Mouse (Mus musculus) layer of hippocampus, postnatal 25 days (tissue): ENCODE measurements around the gene Ptprb. TPM values are rescaled to one million over a fixed set of nuclear protein-coding genes. Genes with fewer than 3 reads are reported as not detected.

Source experiments
- DNase-seq, 2 experiments: peaks; one replicate each; pipeline ENCODE4 v3.0.0; 2022; ENCODE audit warnings: mixed read lengths in 2 of 2, low spot score in 1 of 2; ENCODE audit errors: extremely low spot score in 1 of 2
- total RNA-seq, 2 experiments: library from RNA; stranded (reverse); gene quantifications; 2 replicates each; pipeline ENCODE4 v1.2.3; 2021

Ptprb gene
- total RNA-seq, 2 experiments from 2014 or later = 15.5 to 19.9 TPM

- no peak for DNase-seq
These were observed 89.4 kb downstream of the Ptprb start for GRCm38 (mm10) chr10:116364759-116365158.

DNA sequence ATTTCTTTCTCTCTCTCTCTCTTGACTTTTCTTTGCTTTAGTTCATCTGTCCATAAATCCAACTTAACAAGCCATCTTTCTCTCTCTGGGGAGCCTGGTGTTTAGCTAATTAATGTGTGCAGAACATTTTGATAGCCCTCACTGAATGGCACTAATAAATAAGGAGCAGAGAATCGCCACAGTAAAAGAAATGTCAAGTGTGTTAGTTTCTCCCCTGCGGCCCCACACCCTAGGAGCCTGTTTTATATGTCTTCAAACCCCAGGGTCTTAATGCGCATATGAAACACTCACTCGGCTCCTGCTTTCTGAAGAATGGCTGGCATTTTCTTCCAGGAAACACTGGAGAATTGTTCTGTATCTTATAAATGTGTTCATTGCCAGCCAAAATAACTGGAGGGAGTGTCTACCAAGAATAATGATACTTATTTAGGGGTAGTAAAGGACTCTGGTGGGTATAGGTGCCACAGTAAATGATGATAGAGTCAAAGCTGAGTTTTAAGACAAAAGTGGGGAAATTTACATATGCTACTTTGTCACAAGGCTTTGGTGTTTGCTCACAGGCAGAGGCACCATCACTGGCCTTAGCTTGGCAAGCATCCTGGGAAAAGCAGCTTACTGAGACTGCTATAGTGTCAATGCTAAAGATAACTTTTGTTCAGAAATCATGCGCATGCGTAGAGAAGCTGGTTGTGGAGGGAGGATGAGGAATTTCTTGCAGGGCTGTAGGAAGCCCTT lies 95.8 kb downstream of the Ptprb start:
- DNase-seq = no peak

GRCm38 (mm10) chr10:116374111-116374510 lies 98.8 kb downstream of the Ptprb start:
- DNase-seq = no peak

DNA sequence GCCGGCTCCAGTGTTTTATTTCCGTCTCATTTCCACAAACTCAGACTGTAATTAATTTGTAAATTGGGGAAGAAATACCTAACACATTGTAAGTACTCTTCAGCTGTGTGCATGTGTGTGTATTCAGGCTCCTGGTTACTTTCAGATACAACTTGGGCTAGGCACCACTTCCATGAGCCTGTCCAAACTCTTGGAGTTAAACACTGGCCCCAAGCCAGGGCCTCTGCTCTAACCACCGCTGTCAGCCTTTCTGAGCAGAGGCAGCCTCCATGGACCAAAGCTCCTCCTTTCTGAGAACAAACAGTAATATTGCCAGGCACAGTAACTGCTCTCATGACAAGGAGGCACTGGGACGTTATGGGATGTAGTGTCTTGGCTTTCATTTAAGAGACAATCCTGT lies 101.5 kb downstream of the Ptprb start:
- no peak for DNase-seq

DNA sequence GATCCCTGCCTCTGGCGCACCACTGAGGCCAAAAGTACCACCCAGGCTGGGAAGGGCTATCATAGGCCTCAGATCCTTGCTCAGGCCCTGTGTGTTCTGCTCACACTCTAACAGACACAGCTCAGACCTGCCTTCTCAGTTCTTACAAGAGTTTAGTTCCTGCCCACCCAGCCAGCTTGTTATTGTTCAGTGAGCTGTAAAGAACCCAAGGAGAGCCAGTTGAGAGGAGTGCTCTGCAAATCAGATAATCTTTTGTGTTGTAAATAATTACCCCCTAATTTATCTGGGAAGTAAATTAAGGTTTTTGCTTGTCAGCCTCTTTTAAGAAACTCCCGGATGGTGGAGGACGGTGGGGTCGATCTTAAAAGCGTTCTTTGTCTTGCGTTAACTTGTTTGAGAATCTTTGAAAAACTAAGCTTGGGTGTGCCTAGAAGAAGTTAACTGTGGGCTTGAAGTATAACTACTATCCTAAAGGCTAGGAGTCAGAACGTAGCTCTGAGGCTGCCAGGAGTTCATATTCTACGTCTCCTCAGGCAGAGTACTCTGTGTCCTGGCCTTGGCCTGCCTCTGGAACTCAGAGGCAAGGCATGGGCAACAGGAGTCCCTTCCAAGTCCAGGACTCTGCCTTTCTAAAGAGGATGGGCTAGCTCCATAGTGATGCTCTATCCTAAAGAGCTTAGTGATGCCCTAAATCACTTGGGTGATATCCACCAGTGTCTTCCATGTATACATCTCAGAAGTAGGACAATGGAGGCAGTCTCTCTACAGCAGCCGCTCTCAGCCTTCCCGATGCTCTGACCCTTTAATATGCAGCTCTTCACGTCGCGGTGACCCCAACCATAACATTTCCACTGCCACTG lies 107.7 kb downstream of the Ptprb start:
- no peak for DNase-seq

- no peak for DNase-seq
These were observed 109.1 kb downstream of the Ptprb start for GRCm38 (mm10) chr10:116384401-116384800.

GRCm38 (mm10) chr10:116386391-116386885 lies 111.1 kb downstream of the Ptprb start:
- DNase-seq = no peak

GRCm38 (mm10) chr10:116388840-116389239 lies 113.5 kb downstream of the Ptprb start:
- DNase-seq = no peak

GRCm38 (mm10) chr10:116393790-116394475 lies 118.6 kb downstream of the Ptprb start:
- DNase-seq = no peak

DNA sequence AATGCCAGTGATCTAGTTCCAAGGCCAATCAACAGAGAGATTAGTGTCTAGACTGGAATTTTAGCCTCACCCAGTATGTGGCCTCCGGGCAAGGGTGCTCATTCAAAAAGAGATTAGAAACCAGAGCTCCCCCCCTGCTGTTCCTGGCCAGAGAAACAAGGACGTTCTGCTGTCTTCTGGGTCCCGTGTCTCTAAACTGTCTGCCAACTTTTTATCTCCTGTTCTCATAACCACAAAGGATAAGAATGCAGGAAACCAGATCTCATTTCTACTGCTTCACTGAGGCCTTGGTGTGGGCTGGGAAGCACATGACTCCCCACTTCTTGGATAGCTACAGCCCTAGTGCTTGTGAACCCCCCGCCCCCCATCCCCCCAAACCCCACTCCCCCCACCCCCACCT lies 119.3 kb downstream of the Ptprb start:
- DNase-seq = no peak

GRCm38 (mm10) chr10:116396279-116396678 lies 121.0 kb downstream of the Ptprb start:
- DNase-seq = no peak

DNA sequence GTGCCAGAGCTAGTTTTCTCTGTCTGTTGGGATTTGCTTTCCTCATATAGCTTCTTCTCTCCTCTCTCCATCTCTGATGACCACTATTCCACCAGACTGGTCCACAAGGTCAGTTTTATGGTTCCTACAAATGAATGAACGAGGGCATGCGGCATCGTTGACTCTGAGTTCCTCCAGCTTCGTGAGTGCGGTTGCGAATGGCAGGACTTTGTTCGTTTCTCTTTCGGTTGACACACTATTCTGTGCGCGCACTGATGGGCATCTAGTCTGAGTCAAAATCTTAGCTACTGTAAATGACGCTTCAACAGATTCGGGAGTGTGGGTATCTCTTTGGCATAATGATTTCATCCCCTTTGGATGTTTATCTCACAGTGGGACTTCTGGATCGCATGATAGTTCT lies 121.6 kb downstream of the Ptprb start:
- no peak for DNase-seq

DNA sequence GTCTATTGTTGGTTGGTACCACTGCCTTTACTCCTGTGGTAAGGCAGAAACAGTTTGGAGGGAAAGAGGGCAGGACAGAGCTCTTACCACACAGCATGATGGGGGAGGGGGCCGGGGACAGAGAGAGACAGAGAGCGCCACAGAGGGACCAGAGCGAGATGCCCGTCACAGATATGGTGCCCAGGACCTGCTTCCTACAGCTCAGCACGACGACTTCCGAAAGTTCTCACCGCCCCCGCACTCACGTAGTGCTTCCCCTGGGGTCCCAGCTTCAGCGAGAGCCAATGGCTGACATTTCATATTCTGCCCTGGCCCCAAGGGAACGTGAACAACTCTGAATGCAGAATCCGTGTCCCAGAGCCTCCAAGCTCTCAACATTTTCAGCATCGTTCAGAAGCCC lies 122.2 kb downstream of the Ptprb start:
- no peak for DNase-seq

DNA sequence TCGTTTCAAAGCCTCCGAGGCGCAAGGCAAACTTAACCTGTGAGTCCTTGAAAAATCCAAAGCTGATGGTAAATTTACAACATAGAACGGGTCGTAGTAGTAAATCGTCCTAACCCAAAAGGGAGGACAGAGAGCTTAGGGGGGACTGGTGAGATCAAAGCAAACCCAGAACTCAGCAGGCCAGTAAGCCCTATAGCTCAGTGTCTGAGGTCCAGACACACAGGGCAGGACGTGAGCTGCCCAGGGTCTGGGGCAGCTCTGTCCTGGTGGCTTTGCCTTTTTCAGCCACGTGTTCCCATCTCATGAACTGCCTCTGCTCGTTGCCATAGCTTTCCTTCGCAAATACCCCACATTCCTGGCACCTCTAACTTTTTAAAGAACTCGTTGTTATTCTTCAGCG lies 122.7 kb downstream of the Ptprb start:
- DNase-seq = no peak

DNA sequence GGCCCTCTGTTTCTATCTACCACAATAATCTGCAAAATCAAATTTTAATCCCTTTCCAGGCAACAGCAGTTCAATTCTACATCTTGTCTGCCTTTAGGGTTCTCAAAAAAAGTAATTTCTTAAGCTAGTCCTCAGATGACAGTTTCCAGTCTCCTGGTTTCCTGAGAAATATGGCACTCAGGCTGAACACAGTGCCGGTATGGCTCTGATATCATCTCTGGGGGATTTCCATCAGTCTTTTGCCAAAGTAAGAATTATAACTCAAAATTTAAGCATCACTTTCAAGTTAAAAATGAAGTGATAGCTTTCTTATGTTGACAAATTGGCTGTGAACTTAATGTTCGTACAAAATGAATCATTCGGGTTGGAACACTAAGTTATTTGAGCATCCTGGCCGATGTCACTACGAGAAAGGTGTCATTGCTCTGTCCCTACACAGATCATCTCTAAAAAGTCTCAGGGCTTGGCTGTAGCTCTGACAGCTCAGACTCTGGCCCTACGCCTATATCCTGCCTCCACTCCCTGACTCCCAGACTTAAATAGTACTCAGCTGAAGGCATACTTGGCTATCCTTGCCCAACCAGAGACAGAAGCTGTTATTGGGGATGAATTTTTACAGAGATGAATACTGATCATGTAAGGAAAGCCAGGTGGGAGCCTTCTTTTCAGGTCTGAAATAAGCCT lies 127.6 kb downstream of the Ptprb start:
- no peak for DNase-seq

DNA sequence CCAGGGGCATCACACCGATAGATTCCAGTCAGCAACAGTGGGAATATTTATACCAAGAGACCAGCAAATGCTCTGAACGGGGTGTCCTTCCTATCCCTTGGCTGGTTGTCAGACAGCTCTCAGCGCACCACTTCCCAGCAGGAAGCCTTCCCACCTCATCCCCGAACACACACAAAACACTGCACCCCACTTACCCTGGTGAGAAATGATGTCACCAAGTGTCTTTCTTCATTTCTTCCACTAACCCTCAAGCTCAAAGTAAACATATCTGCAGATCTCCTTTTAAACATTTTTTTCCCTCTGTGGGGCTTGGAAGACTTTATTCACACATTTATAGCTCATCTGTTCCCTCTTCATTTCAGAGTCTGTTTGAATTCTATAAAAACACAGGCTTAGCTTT lies 128.4 kb downstream of the Ptprb start:
- DNase-seq = no peak

DNA sequence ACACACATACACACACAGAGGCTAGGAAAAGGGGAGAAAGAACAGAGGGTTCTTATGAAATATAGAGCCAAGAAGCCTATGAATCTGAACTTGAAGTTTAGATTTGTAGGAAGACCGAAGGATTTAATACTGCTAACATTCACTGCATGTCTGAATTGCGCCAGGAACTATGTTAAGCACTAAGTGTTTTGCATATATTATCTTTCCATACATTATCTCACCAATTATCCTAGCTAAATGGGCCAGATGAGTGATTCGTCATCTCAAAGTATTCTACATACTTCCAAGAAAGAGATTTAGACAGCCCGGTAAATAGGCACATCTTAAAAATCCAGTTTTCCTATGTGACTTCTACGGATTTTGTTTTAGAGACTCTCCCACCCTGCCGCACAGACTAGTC lies 129.7 kb downstream of the Ptprb start:
- DNase-seq = no peak

- no peak for DNase-seq
These were observed 132.5 kb downstream of the Ptprb start for GRCm38 (mm10) chr10:116407684-116408359.

DNA sequence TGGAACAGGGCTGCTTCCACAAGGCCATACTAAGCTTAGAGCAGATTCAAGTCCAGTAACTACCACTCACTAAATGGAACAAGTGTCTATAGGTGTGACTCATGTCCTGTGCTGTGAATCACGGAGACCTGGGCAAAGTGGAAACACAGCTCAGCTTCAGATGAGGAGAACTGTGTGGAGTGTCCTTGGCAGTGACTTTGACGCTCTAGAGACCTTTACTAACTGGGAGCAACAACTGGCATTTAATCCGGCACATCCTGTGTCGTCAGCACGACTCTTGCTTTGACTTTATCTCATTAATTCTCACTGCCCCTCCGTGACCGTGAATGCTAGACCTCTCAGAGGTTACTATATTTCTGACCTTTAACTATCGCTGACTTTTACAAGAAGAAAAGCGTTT lies 135.5 kb downstream of the Ptprb start:
- no peak for DNase-seq

DNA sequence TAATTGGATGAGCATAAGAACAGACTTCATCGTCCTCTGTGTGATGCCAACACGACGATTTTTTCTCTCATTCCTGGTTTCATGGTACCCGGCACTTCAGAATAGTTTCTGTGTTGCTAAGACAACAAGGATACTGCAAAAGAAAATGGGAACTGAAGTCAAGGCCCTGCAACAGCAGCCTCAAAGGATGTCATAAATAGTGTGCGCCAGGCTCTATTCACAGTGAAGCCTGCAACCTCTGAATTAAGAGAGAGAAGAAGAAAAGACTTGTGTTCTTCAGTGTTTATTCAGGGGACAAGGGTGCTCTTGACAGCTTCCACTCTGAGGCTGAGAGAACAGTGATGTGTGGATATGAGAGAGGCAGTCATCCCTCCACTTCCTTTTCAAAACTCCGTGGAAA lies 140.8 kb downstream of the Ptprb start:
- no peak for DNase-seq
